Mouse (Mus musculus) cerebellum, adult 8-10 months (tissue): ENCODE data around the gene Gm20594.

ENCODE experiments used
- DNase-seq: peaks from one replicate; pipeline ENCODE4 v3.0.0; 2022

The Gm20594 gene

DNA sequence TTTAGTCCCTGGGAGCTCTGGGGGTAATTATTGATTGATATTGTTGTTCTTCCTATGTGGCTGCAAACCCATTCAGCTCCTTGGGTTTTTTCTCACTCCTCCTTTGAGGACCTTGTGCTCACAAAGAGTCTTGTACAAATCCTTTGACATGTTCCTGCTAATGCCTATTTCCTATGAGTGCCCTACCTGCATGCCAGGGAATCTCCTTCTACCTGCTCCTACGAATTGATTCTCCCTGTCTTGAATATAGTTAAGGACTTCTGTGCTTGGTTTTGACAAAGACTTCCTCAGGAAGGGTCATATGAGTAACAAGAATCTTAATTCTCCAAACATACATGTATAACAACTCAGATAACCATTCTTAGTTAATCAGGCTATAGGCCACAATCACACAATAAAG is at the start of gene Gm20594:
TSS of gene Gm20594 (plus strand) at position 301 of the 400 bp plus-strand sequence.
- DNase-seq: no peak

DNA sequence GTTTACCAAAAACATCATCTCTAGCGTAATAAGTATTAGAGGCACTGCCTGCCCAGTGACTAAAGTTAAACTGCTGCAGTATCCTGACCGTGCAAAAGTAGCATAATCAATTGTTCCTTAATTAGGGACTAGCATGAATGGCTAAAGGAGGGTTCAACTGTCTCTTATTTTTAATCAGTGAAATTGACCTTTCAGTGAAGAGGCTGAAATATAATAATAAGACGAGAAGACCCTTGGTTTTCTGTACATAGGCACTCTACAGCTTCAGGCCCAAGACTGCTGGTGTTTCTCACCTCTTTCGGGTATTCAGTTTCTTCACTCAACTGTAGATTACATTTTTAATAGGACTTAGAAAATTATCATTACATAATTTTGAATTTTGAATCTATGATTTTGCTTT is 398 bp downstream of the Gm20594 start:
- DNase-seq: no peak

DNA sequence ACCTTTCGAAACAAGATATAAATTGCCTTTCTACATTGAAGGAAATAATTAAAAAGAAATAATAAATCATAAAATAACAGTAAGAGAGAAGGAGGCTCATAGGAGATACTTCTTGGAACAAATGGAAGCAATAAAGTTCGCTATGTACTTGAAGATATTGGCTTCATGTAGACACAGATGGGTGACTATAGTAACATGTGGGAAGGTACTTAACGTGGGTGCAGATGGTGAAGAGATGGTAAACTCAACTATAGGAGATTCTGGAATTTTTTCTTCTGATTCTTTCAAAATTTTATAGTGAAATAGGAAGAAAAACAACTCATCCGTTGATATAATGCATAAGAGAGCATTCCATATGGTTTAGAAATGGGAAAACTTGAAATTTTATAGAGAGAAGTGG is 16.1 kb downstream of the Gm20594 start:
- DNase-seq: no peak

DNA sequence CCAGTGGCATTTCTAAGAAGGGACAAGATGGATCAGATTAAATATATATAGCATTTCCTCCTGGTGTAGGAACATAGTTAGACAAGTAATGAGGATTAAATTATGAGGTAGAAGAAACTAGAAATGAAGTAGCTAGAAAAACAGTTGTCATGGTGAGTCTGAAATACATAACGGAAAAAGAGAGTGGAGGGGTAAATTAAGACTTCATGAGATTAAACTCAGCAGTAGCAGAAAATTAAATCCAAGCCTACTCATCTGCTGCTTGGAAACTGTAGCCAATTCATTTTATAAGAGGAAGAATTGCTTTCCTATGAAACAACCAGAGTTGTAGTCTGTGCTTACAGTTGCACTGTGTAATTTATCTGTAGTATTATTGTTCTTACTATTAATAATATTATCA is 29.1 kb downstream of the Gm20594 start:
- DNase-seq: no peak
